17 mouse cellular contexts compared by ENCODE assay signal in the genomic region with DNA sequence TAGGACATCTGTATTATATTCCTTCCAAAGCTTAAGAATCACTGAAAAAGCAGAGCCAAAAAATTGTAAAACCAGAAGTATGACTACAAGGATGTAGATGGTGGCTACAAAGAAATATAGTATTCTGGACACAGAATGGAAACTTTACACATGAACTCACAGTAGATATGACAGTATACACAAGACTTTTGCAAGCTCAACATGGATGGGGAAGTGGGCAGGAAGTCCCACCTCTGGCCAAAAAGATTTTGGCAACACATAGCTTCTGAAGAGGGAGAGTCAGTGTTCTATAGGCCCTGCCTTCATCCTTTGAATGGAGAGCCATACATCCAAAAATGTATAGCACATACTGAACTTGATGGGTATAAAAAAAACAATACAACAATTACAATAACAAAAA.
"Had no signal": no experiment of that assay in that cellular context is flagged by ENCODE, and none has a peak within 500 bp of the region (broad histone marks: within the 10 kb centered on the region; RNA-seq: fewer than 3 reads in every experiment).

No protein-coding gene starts in this region.

- H3K9me3 ChIP-seq: liver, embryonic 15.5 days; lung, embryonic 15.5 days; megakaryocyte, embryonic 14.5 days; midbrain, embryonic 13.5 days; midbrain, embryonic 15.5 days; neural tube, embryonic 12.5 days; stomach, embryonic 15.5 days had no signal

- H3K27ac ChIP-seq: liver, embryonic 15.5 days; lung, embryonic 15.5 days; macrophage; midbrain, embryonic 13.5 days; midbrain, embryonic 15.5 days; neural tube, embryonic 12.5 days; stomach, embryonic 15.5 days; stomach, postnatal 0 days had no signal

- DNase-seq: liver, postnatal 0 days; lung, adult 2 months; lung, postnatal 14 days; right cerebral cortex, postnatal 14 days; thymus, adult 2 months; thymus, postnatal 25 days; thymus, postnatal 4 days had no signal

- ATAC-seq: midbrain, embryonic 13.5 days; midbrain, embryonic 15.5 days had no signal

- H3K36me3 ChIP-seq: liver, embryonic 15.5 days; lung, embryonic 15.5 days; midbrain, embryonic 13.5 days; midbrain, embryonic 15.5 days; neural tube, embryonic 12.5 days; stomach, embryonic 15.5 days had no signal

- H3K27me3 ChIP-seq: liver, embryonic 15.5 days; lung, embryonic 15.5 days; megakaryocyte, embryonic 14.5 days; midbrain, embryonic 13.5 days; midbrain, embryonic 15.5 days; neural tube, embryonic 12.5 days; stomach, embryonic 15.5 days had no signal

- H3K9ac ChIP-seq: liver, embryonic 15.5 days; liver, postnatal 0 days; lung, embryonic 15.5 days; midbrain, embryonic 13.5 days; midbrain, embryonic 15.5 days; neural tube, embryonic 12.5 days; stomach, embryonic 15.5 days had no signal

- H3K4me3 ChIP-seq: liver, embryonic 15.5 days; lung, embryonic 15.5 days; megakaryocyte, embryonic 14.5 days; midbrain, embryonic 13.5 days; midbrain, embryonic 15.5 days; neural tube, embryonic 12.5 days; stomach, embryonic 15.5 days had no signal

- H3K4me1 ChIP-seq: liver, embryonic 15.5 days; lung, embryonic 15.5 days; megakaryocyte, embryonic 14.5 days; midbrain, embryonic 13.5 days; midbrain, embryonic 15.5 days; neural tube, embryonic 12.5 days; stomach, embryonic 15.5 days had no signal

- H3K4me2 ChIP-seq: liver, embryonic 15.5 days; lung, embryonic 15.5 days; midbrain, embryonic 11.5 days; midbrain, embryonic 13.5 days; midbrain, embryonic 15.5 days; neural tube, embryonic 12.5 days; stomach, embryonic 15.5 days had no signal
